Mouse (Mus musculus): ENCODE data around the gene Golga7b.

DNA sequence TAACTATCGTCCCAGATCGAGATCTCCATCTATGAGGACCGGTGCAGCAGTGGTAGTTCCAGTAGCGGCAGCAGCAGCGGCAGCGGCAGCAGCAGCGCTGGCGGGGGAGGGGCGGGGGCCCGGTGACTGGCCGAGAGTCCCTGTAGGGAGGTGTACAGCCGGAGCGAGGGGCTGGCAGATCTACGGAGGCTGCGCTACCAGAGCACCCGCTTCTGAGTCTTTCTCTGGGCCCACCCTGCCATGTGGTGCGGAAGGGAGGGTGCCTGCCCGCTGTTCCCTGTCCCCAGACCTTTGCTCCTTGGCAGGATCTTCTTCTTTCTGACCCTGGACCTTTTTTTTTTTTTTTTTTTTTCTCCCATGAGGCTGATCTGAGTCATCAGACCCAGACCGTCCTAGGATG, 21.0 kb downstream of the Golga7b start:
- TF ChIP-seq FLI1 (IDR thresholded peaks at IDR 0.05; ENCODE audit: low read length) (no peak), GATA1 (IDR thresholded peaks at IDR 0.05; ENCODE audit: borderline replicate concordance, low read length) (no peak)
